ENCODE assay signal across 10 mouse cellular contexts in genomic region chr15:83344157-83344556, GRCm38 (mm10). TPM values are rescaled to one million over a fixed set of nuclear protein-coding genes. Genes with fewer than 3 reads are reported as not detected.
A peak's percentile ranks its signal among the peaks of the same experiment; 100 is the strongest.
DNase-seq lines count a peak whose midpoint lies in the region; ATAC-seq and TF ChIP-seq lines count a peak whose summit lies in the region.
"Had no signal": no experiment of that assay in that cellular context is flagged by ENCODE, and none has a peak within 500 bp of the region (broad histone marks: within the 10 kb centered on the region; RNA-seq: fewer than 3 reads in every experiment).

No protein-coding gene starts in this region.

- H3K4me2 ChIP-seq in hindbrain, embryonic 12.5 days (replicated peaks) = no peak overlapping the region
- H3K4me2 ChIP-seq in heart, embryonic 15.5 days = no peak overlapping the region
- no peak overlapping the region for H3K4me2 ChIP-seq in neural tube, embryonic 15.5 days
- H3K4me2 ChIP-seq: midbrain, embryonic 13.5 days had no signal

- intact Hi-C loops in left cerebral cortex, postnatal 25 days (cut with DNase I) = no loop called here

- no peaks in the 10 kb centered on the region for H3K9me3 ChIP-seq in hindbrain, embryonic 10.5 days
- H3K9me3 ChIP-seq in hindbrain, embryonic 12.5 days (replicated peaks) = no peaks in the 10 kb centered on the region
- H3K9me3 ChIP-seq in heart, embryonic 15.5 days (replicated peaks) = no peaks in the 10 kb centered on the region
- no peaks in the 10 kb centered on the region for H3K9me3 ChIP-seq in neural tube, embryonic 15.5 days (replicated peaks)
- H3K9me3 ChIP-seq: midbrain, embryonic 13.5 days had no signal

- peaks cover 18% of the 10 kb centered on the region for H3K4me1 ChIP-seq in hindbrain, embryonic 10.5 days (replicated peaks)
- peaks cover 13% of the 10 kb centered on the region for H3K4me1 ChIP-seq in hindbrain, embryonic 12.5 days
- H3K4me1 ChIP-seq in bone marrow, adult 2 months (ENCODE audit: control insufficient read depth, insufficient read depth, low read length) = peaks cover 2% of the 10 kb centered on the region
- H3K4me1 ChIP-seq in heart, embryonic 15.5 days (replicated peaks) = peaks cover 29% of the 10 kb centered on the region
- peaks cover 11% of the 10 kb centered on the region for H3K4me1 ChIP-seq in neural tube, embryonic 15.5 days

- no peak for ATAC-seq in hindbrain, embryonic 12.5 days (ENCODE audit: low FRiP score)
- peak; percentile 20; the same call in 1 of the 2 replicates for ATAC-seq in heart, embryonic 15.5 days (replicated peaks; ENCODE audit: insufficient number of reproducible peaks, insufficient read depth, low FRiP score, low read depth)
- ATAC-seq in megakaryocyte progenitor cell, adult 5-6 weeks (replicated peaks; ENCODE audit: poor library complexity) = peak; percentile 77
- no peak for ATAC-seq in neural tube, embryonic 15.5 days (ENCODE audit: low FRiP score)
- ATAC-seq: midbrain, embryonic 13.5 days had no signal

- TF ChIP-seq POLR2A in bone marrow, adult 2 months (IDR thresholded peaks at IDR 0.05; ENCODE audit: borderline replicate concordance, control insufficient read depth, low read depth, low read length) = no peak

- peak overlapping the region; percentile 45; the same call in 1 of the 2 replicates for H3K27ac ChIP-seq in hindbrain, embryonic 10.5 days
- no peak overlapping the region for H3K27ac ChIP-seq in hindbrain, embryonic 12.5 days
- H3K27ac ChIP-seq in bone marrow, adult 2 months (ENCODE audit: control insufficient read depth, insufficient read depth, low read depth, low read length, poor library complexity) = peak overlapping the region; percentile 68
- H3K27ac ChIP-seq in heart, embryonic 15.5 days = peak overlapping the region; percentile 88
- no peak overlapping the region for H3K27ac ChIP-seq in neural tube, embryonic 15.5 days (replicated peaks)
- H3K27ac ChIP-seq: midbrain, embryonic 13.5 days had no signal

- no peak overlapping the region for H3K9ac ChIP-seq in hindbrain, embryonic 12.5 days
- no peak overlapping the region for H3K9ac ChIP-seq in heart, embryonic 15.5 days
- no peak overlapping the region for H3K9ac ChIP-seq in neural tube, embryonic 15.5 days (replicated peaks)
- H3K9ac ChIP-seq: midbrain, embryonic 13.5 days had no signal

- no peak for TF ChIP-seq CTCF in bone marrow, adult 2 months (IDR thresholded peaks at IDR 0.05; ENCODE audit: control insufficient read depth, insufficient read depth, low read length)

- 23% methylated on average over 7 of the region's 7 CpGs for WGBS in hindbrain, embryonic 10.5 days
- WGBS in hindbrain, embryonic 12.5 days = 27% methylated on average over 7 of the region's 7 CpGs
- 61% methylated on average over 7 of the region's 7 CpGs for WGBS in bone marrow, adult 2 months
- 33% methylated on average over 7 of the region's 7 CpGs for WGBS in heart, embryonic 15.5 days
- 32% methylated on average over 7 of the region's 7 CpGs for WGBS in neural tube, embryonic 15.5 days

- H3K4me3 ChIP-seq in hindbrain, embryonic 10.5 days = no peak overlapping the region
- H3K4me3 ChIP-seq in hindbrain, embryonic 12.5 days = no peak overlapping the region
- no peak overlapping the region for H3K4me3 ChIP-seq in bone marrow, adult 2 months (replicated peaks; ENCODE audit: control insufficient read depth, low read depth, low read length)
- no peak overlapping the region for H3K4me3 ChIP-seq in heart, embryonic 15.5 days
- no peak overlapping the region for H3K4me3 ChIP-seq in neural tube, embryonic 15.5 days (replicated peaks)
- H3K4me3 ChIP-seq: midbrain, embryonic 13.5 days had no signal

- no peak for DNase-seq in hindbrain, embryonic 10.5 days (ENCODE audit: low spot score)
- no peak for DNase-seq in left cerebral cortex, postnatal 25 days (ENCODE audit: low spot score in 2 of 2)
- no peak for DNase-seq in frontal cortex, postnatal 36 days (ENCODE audit: low spot score in 2 of 2)
- DNase-seq: kidney, postnatal 25 days had no signal

- H3K36me3 ChIP-seq in hindbrain, embryonic 10.5 days = peaks cover 29% of the 10 kb centered on the region
- H3K36me3 ChIP-seq in hindbrain, embryonic 12.5 days = peaks cover 23% of the 10 kb centered on the region; the same call in 1 of the 2 replicates
- H3K36me3 ChIP-seq in heart, embryonic 15.5 days = peaks cover 18% of the 10 kb centered on the region
- H3K36me3 ChIP-seq in neural tube, embryonic 15.5 days = peaks cover 13% of the 10 kb centered on the region

- H3K27me3 ChIP-seq in hindbrain, embryonic 10.5 days (ENCODE audit: insufficient read depth, poor library complexity, severe bottlenecking) = no peaks in the 10 kb centered on the region
- H3K27me3 ChIP-seq in hindbrain, embryonic 12.5 days = no peaks in the 10 kb centered on the region
- H3K27me3 ChIP-seq in heart, embryonic 15.5 days = no peaks in the 10 kb centered on the region
- no peaks in the 10 kb centered on the region for H3K27me3 ChIP-seq in neural tube, embryonic 15.5 days (replicated peaks)
- H3K27me3 ChIP-seq: midbrain, embryonic 13.5 days had no signal

RNA-seq across cellular contexts. Expression of gene Arfgap3, which starts 5.9 kb away (rescaled TPM):
- polyA plus RNA-seq in hindbrain, embryonic 10.5 days (2016; fragmentation: Nextera tagmentation; extraction: Ambion mirVana) = 33.1 and 36.9 TPM in 2 replicates
- polyA plus RNA-seq in hindbrain, embryonic 12.5 days (2016; fragmentation: Nextera tagmentation; extraction: Ambion mirVana) = 44.2 and 51.1 TPM in 2 replicates
- 7.5 and 12.1 TPM in 2 replicates for polyA plus RNA-seq in bone marrow, adult 2 months (2011; ENCODE audit: insufficient read depth, insufficient read length, low replicate concordance, missing spikeins)
- 37.7 and 40.1 TPM in 2 replicates for polyA plus RNA-seq in heart, embryonic 15.5 days (2015; fragmentation: Nextera tagmentation; extraction: Ambion mirVana)
- total RNA-seq in megakaryocyte progenitor cell, adult 5-6 weeks (2015) = 19.9 and 23.7 TPM in 2 replicates
- total RNA-seq in megakaryocyte progenitor cell, adult 5-6 weeks (2017) = 21.4 and 25.4 TPM in 2 replicates
- polyA plus RNA-seq in neural tube, embryonic 15.5 days (2015; fragmentation: Nextera tagmentation; extraction: Ambion mirVana) = 37.0 and 39.6 TPM in 2 replicates
- total RNA-seq in left cerebral cortex, postnatal 25 days (2021) = 10 to 100 TPM; 17.3 to 24.4 TPM

Comparison
In these comparisons a context has a peak if more than half of its experiments do, and no peak if none do; other contexts are left out.
1. H3K27ac ChIP-seq: peak in hindbrain, embryonic 10.5 days (single experiment), bone marrow, adult 2 months (single experiment) and heart, embryonic 15.5 days (single experiment); none in hindbrain, embryonic 12.5 days (single experiment) and neural tube, embryonic 15.5 days (single experiment).
2. ATAC-seq: peak in heart, embryonic 15.5 days (single experiment) and megakaryocyte progenitor cell, adult 5-6 weeks (single experiment); none in hindbrain, embryonic 12.5 days (single experiment) and neural tube, embryonic 15.5 days (single experiment).